Mouse (Mus musculus) testis, adult 2 months (tissue): ENCODE data around the gene Rab14. TPM values are rescaled to one million over a fixed set of nuclear protein-coding genes. Genes with fewer than 3 reads are reported as not detected.

Experiments used
- H3K27ac ChIP-seq: fragments of 200-500 bp; 2 replicates; pipeline ENCODE4 v1.5.1; 2012; ENCODE audit warnings: low read depth, low read length; ENCODE audit not compliant: control insufficient read depth, insufficient read depth
- H3K27me3 ChIP-seq: fragments of 200-500 bp; 2 replicates; pipeline ENCODE4 v1.6.1; 2012; ENCODE audit warnings: mild to moderate bottlenecking, low read length, moderate library complexity; ENCODE audit not compliant: control insufficient read depth, insufficient read depth
- H3K36me3 ChIP-seq: fragments of 200-500 bp; 2 replicates; pipeline ENCODE4 v1.6.1; 2012; ENCODE audit warnings: mild to moderate bottlenecking, low read length; ENCODE audit not compliant: control insufficient read depth, insufficient read depth
- H3K4me1 ChIP-seq: fragments of 200-500 bp; 2 replicates; pipeline ENCODE4 v1.6.1; 2012; ENCODE audit warnings: low read length; ENCODE audit not compliant: control insufficient read depth, insufficient read depth
- H3K4me3 ChIP-seq: fragments of 200-500 bp; 2 replicates; pipeline ENCODE4 v1.5.1; 2012; ENCODE audit warnings: low read depth, mild to moderate bottlenecking, low read length, moderate library complexity, mixed read lengths; ENCODE audit not compliant: control insufficient read depth
- CTCF ChIP-seq: fragments of 200-500 bp; IDR thresholded peaks from 2 replicates; pipeline ENCODE4 v1.5.1; 2012; ENCODE audit warnings: low read depth, mild to moderate bottlenecking, inconsistent platforms, low read length, moderate library complexity; ENCODE audit not compliant: control insufficient read depth, insufficient read depth, insufficient replicate concordance
- POLR2A ChIP-seq: fragments of 200-500 bp; IDR thresholded peaks from 2 replicates; pipeline ENCODE4 v1.6.1; 2012; ENCODE audit warnings: low read depth, mild to moderate bottlenecking, inconsistent platforms, low read length, moderate library complexity; ENCODE audit not compliant: control insufficient read depth
- polyA plus RNA-seq: library from polyadenylated mRNA; depleted of rRNA; stranded (reverse); fragments of >200 nt; gene quantifications from 2 replicates; pipeline ENCODE4 v1.2.3, GENCODE M21; 2012

Gene Rab14
- polyA plus RNA-seq, 1 experiment, result 20.1 TPM

DNA sequence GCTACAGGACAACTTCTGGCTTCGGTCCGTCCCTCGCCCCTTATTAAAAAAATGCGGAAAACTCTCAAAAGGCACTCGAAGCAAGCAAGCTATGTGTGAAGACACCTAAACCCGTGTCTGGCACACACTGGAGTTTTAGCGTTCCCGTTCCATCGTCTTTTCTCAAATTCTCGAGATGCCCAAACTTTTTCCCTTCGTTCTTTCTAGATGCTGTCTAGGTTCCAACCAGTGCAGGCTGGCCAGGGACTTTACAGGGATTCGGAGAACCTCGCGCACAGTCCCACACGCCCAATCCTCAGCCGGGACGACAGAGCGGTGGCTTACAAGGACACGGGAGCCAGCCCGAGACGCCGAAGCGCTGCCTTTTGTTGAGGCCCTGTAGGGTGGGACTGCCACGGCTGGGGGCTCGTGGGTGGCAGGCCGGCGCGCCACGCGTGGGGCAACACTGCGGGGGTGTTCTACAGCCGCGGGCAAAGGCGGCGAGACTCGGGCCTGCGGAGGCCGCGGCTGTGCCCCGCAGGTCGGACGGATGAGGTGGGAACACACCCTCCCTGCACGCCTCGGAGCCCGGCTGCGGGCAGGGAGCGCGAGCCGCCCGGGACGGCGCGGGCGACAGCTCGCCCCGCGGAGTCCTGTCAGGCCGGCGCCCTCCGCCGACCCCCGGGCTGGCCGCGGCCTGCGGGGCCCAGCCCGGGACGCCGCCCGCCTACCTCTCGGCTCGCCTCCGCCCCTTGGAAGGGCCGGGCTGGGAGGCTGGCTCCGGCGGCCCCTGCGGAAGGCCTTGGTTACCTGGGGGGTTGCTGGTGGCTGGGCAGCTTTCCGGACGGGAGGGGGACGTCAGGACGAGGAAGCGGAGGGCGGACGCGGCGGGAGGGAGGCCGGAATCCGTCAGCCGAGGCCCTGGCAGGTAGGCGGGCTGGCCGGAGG is 686 bp downstream of the Rab14 start:
- Histone ChIP-seq H3K27me3 (no peaks in the 10 kb centered on the region), H3K4me1 (peaks cover 4% of the 10 kb centered on the region), H3K36me3 (no peaks in the 10 kb centered on the region), H3K27ac (peak overlapping the region; percentile 99), H3K4me3 (peak overlapping the region; percentile 100)
- TF ChIP-seq POLR2A (no peak), CTCF (no peak)

DNA sequence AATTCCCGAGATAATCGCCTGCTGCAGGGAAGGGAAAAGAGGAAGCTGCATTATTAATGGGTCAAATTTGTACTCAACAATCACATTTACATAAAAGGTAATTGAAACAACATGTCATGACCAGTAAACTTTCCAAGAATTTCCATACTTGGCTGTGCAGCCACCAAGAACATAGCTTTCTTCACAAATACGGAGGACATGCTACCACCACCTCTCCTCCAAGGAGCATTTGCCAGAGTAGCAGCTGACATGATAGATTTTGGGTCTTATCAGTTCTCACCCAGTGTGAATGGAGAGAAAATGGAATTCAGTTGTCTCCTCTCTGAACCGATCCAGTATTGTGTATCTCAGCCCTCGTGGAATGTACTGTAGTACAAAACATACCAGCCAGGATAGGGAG is 1.4 kb downstream of the Rab14 start:
- H3K4me3 ChIP-seq, result peak overlapping the region; percentile 100
- no peaks in the 10 kb centered on the region for H3K27me3 ChIP-seq
- H3K4me1 ChIP-seq, result peaks cover 4% of the 10 kb centered on the region
- TF ChIP-seq POLR2A, result no peak
- TF ChIP-seq CTCF, result no peak
- no peaks in the 10 kb centered on the region for H3K36me3 ChIP-seq
- H3K27ac ChIP-seq, result no peak overlapping the region

DNA sequence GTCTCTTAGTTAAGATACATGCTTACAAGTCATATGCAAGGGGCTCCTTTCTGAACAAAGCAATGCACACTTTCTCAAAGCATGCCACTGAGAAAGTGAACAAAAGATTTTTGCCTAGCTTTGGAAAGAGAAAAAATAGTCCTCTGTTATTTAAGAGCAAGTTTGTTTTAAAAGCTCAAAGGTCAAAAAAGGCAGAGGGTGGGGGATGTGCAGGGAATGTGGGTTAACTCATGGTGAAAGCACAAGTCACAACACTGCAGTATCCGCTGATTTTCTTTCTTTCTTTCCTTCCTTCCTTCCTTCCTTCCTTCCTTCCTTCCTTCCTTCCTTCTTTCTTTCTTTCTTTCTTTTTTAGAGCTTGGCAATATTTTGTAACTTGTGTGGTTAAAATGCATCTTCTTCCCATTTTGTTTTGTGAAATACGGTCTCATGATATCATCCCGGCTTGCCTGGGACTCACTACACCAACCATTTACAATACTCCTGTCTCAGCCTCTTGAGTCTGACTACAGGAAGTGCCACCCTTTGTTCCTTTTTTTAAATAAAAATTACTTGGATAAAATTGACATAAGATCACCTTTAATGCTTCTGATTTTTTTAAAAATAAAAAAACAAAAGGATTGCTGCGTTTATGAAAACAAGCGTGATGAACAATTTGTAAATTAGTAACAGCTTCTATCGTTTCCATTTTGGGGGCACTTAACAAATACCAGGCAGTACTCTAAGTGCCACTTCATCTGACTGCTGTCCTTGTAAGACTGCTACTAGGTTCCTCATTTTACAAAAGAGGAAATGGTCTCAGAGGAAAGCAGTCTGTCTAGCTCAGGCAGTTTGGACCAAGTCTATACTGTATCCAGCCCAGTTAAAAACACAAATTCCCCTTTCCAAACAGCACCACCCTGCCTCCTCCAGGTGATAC is 5.0 kb downstream of the Rab14 start:
- TF ChIP-seq CTCF (no peak), POLR2A (no peak)
- H3K27me3 ChIP-seq, result no peaks in the 10 kb centered on the region
- H3K27ac ChIP-seq, result no peak overlapping the region
- H3K36me3 ChIP-seq, result peaks cover 1% of the 10 kb centered on the region; the same call in 1 of the 2 replicates
- no peak overlapping the region for H3K4me3 ChIP-seq
- H3K4me1 ChIP-seq, result peaks cover 4% of the 10 kb centered on the region

DNA sequence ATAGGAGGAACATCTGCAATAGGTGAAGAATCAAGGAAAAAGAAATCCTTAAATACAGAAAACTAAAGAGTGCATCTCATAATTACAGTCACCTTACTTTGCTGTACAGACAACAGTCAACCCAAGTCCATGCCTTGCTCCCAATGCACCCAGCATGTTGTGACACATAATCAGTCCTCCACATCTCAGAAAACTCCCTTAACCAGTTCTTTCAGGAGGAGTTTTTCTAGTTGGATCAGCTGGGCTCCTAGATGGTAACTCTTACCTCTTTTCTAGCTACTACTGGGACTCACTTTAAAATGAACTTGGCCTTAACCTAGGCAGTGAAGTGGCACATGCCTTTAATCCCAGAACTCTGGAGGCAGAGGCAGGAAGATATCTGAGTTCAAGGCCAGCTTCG is 6.9 kb downstream of the Rab14 start:
- peaks cover 1% of the 10 kb centered on the region for H3K36me3 ChIP-seq
- no peaks in the 10 kb centered on the region for H3K27me3 ChIP-seq

DNA sequence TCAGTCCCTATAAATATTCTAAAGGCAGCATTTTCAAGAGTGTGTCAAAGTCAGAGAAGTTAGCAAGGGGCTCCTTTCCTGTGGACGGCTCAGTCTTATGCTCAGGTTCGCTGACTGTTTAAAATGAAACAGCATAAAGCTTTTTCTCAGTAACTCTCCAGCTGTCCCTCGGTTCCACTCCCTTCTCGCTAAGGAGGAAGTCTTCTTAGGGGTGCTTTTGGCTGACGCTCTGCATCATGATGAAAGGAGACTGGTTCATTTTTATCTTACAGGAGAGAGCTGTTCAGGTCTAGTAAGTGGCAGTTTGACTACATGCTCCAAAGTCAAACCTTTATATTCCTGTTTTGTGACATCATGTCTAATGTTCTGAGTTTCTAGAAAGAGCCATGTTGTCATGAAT is 12.0 kb downstream of the Rab14 start:
- H3K27ac ChIP-seq, result no peak overlapping the region
- no peaks in the 10 kb centered on the region for H3K4me1 ChIP-seq
- no peak for TF ChIP-seq CTCF
- TF ChIP-seq POLR2A, result no peak
- H3K27me3 ChIP-seq, result no peaks in the 10 kb centered on the region
- no peak overlapping the region for H3K4me3 ChIP-seq
- peaks cover 1% of the 10 kb centered on the region for H3K36me3 ChIP-seq

More for the DNA sequence above, 6.9 kb downstream of the Rab14 start:
- TF ChIP-seq CTCF, result no peak
- no peak for TF ChIP-seq POLR2A
- H3K27ac ChIP-seq, result no peak overlapping the region
- H3K4me1 ChIP-seq, result no peaks in the 10 kb centered on the region
- H3K4me3 ChIP-seq, result no peak overlapping the region

DNA sequence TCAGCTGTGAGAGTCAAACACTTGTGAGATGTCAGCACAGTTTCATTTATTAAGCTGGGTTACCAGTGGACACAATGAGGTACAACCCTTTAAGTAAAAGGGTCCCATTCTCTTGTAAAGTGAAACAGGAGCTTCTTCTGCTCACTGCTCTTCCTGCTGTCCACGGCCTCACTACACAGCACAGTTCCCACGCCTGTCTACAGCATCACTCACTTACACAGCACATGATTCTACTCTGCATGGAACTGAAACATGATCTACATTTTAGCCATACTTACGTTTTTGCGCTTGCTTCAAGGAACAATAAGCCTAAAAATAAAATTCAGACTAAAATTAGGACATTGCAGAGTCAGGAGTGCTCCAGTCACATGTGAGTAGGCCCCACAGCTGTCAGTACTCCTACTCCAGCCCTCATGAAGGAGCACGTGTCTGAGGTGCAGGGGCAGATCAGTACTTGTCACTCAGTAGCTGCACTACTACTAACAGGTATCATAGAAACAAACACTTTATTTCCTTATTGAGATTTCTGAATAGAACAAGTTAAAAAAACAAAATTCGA is 17.7 kb downstream of the Rab14 start:
- Histone ChIP-seq H3K4me1 (no peaks in the 10 kb centered on the region), H3K27ac (no peak overlapping the region), H3K27me3 (no peaks in the 10 kb centered on the region), H3K4me3 (no peak overlapping the region), H3K36me3 (no peaks in the 10 kb centered on the region)
- TF ChIP-seq POLR2A (no peak), CTCF (no peak)
